Mouse (Mus musculus) adrenal gland, adult 18-20 months (tissue): ENCODE measurements at regions not wholly inside any gene's neighbourhood (a gene's known extent, or its start where the extent isn't known, plus 50 kb on each side); places are given as distances from the start of the nearest gene placed in this dataset.
"Not testable (repeated sequence)": the region's sequence is repeated elsewhere in the genome, so short reads cannot be mapped to it uniquely, and the experiment has no call there.

Source experiments
- DNase-seq, 2 experiments: peaks; one replicate each; pipeline ENCODE4 v3.0.0; 2021 to 2022; ENCODE audit warnings: low spot score in 2 of 2

DNA sequence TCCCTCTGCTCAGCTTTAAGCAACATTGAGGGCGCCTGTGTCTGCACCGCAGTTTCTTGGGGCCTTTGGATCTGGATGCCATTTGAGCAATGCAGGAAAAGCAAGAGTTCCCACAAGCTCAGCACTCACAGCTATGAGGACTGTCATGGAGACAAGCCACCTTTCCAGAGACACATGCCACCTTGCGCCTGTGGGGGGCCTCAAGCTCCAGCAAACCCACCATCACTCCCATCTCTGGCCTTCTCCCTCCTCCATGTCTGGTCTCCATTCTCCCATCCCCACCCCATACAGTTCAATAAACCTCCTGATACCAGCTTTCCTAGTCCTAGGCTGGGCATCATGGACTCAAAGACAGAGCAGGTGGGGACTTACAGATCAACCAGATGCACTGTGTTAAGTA, 97.8 kb downstream of the Wdr11 start:
- DNase-seq, result no peak

DNA sequence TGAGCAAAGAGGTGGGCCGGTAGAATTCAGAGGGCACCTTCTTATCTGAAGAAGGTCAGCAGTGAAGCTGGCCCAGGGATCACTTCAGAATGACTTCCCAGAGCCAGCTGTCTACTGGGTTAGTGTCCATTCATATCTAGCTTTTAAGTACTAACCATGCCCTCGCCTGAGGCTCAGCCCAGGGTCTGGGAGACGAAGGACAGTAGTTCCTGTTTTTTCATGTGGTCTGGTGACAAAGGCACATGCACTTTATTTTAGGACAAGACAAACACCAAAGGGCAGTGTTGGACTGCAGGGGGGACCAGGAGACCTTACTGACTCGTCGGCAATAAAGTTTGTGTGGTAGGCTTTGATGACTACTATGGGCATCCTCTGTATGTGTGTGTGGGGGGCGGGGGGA, 99.2 kb downstream of the Wdr11 start:
- DNase-seq, result no peak

DNA sequence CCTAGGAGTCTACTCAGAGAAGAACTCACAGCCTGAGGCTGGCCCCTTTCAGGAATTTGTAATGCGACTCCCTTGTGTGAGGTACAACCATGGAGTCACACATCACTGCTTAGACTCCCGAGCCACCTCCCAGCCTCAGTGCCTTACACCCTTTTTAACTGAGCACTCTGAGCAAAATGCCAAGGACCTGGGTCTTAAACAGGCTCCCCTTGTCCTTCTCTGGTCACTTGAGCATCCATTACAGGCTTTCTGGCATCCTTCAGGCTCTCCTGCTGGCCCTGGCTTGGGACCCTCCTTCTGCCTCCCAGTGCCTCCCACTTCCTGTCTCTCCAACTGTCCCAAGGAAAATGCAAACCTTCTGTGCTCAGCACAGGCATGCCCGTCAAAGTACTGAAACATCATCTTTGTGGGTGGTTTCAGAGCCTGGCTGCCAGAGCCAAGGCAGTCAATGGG, 100.0 kb downstream of the Wdr11 start:
- DNase-seq, result no peak

DNA sequence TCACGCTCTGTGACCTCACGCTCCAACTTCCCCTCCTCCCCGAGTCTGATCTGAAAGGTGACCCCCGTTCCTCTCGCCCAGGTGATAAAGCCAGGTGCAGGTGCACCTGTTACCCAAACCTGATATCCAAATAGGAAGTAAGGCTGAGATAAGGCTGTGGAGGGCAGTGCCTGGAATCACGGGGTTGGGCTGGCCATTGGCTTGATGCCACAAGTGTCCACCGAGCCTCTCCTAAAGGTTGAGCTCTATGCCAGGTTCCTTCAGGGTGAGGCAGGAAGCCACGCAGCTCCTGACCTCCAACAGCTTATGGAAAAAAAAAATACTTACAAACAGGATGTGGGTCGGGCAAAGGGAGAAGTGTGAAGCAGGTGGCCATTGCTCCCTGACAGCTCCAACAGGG, 102.0 kb downstream of the Wdr11 start:
- DNase-seq, result no peak

DNA sequence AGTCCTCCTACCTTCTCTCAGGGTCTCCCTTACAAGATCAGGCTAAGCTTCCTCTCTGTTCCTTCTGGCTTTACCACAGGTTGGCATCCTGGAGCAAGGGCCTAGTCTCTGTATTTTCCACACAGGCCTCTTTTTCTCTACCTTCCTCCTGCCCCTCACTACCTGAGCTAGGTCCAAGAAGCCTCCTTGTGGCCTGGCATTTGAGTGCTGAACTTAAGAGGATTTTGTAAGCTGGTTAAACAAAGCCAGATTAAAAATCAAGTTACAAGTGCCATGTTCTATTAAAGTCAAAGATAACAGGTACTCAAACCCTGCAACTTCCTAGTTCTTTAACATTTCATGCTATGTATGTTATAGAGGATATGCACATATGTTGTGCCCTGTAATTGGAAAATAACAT, 102.5 kb downstream of the Wdr11 start:
- no peak for DNase-seq

DNA sequence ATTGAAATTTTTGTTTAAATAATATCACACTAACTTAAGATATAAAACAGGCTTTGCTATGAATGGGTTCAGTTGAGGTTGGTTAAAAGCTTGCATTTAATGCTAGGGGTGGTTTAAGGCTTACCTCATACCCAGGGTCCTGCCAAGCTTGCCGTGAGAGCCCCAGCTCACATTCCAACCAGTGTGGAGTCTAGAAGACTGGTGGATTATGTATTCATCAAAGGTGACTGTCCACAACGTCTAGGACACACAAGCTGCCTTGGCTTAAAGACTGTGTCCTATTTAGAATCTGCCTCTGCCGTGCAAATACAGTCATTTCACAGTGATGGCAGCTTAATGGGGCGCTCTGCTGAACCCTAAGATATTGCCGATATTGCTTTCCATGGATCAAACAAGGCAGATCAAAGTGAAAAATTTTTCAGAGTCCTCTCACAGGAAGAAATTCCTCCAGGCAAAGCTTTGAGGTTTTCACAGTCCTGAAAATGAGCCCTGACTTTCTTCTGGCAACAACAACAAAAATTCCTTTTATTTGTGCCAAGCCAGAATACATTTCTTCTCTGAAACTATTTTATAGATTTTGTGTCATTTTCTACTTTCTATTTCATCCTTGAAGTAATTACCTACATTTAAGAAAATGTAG, 108.4 kb downstream of the Wdr11 start:
- DNase-seq, result no peak

DNA sequence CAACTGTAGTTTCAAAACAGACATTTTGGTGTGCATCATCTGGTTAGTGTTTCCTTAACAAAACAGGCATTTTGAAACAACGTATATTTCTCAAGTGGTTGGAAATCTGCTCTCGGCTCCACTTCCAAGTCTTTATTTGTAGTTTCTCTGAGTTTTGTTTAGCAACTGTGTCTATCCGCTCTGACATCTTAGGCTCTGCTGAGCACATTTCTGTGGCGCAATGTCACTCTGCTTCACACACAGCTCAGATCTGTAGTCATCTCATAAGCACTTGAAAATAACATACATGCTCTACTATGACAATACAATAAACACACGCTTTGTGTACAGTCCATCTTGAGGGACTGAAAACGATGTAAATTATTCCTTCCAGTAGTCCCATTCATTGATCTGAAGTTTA, 135.9 kb downstream of the Wdr11 start:
- no peak for DNase-seq

DNA sequence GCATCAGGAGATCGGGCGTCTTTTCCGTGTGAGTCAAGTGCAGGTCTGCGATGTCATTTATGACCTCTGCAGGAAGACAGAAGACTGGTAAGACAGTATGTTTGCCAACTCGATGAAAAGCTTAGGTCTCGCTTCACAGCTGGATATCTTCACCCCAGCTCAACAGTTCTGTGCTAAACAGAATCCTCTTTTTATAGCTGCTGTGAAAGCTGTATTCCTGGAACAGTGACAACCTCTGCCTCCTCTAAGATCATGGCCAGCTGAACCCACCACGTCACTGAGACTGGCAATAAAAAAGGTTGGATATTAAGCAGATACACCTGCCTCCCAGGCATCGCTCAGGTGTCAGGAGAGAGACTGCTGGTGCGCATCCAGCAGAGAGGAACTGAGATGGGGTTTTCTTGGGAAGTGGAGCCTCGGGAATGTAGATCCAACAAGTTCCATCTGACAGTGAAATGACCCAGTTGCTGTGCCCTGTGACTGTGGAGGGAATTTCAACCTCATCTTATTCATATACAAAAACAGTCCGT, 138.1 kb downstream of the Wdr11 start:
- no peak for DNase-seq

DNA sequence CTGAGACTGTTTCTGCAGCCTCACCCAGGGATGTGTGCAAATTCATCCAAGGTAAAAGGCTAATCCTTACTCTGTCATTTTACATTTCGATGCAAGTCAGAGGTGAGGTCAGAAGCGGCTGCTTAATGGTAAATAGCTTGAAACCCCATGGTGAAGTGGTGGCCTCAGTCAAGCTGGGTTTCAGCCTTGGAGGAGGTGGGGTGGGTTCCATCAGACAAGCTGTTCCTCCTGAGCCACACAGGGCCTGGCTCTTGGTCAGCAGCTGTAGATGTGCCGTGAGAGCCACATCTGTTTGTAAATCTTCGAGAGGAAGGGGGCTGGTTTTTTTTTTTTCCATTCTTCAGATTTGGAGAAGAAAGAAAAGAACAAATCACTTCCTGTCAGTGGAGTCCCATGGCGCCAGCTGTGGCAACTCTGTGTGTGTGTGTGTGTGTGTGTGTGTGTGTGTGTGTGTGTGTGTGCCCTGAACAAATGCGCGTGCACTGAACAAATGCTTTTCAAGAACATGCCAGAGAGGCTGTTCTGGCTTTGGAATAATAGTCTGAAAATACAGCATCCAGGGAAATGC, 139.2 kb downstream of the Wdr11 start:
- no peak for DNase-seq

DNA sequence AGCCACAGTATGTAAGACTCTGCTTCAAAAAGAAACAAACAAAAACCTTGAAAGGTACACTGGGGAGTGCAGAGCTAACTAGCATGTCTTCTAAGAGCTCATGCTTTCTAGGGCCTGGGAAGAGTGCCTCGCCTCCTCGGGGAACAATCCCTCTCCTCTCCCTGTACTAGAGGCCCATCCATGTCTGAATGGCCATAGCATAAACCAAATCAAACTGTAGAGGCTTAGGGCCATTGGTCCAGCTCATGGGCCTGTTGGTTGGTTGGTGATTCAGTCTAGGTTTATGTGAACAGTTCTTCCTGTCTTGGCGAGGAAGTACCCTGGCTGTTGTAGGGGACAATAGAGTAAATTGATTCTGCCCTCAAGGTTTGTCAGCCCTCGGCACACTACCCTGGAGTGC, 151.0 kb downstream of the Wdr11 start:
- DNase-seq, result no peak

DNA sequence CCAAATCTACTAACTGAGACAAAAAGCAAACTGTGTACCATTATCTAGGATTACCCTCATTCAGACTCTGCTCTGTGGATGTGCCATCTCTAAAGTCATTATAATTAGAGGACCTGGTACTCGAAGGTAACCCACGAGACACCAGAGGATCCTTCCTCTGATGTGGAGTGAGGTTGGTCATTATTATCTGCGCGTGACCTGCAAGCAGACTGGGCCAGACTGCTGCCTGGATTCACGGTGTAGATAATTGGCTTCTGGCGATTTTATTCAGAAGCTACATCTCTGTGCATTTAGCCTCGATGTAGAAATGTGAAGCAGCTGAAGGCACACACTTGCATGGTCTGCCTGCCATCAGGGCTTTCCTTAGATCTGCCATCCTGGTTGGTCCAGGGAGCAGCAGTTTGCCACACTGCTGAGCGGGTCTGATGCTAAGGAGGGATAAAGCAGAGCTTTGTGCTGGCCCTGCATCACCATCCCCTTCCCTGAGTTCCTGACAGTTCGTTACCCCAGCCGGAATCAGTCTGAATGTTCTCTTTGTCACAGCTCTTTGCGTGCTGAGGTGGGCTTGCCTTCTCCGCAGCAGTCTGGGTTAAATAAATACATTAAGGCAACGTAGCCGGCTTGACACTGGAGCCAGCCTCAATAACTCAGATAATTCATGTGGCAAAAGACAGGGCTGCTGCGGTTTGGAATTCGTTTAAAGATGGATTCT, 152.4 kb downstream of the Wdr11 start:
- DNase-seq, result no peak

DNA sequence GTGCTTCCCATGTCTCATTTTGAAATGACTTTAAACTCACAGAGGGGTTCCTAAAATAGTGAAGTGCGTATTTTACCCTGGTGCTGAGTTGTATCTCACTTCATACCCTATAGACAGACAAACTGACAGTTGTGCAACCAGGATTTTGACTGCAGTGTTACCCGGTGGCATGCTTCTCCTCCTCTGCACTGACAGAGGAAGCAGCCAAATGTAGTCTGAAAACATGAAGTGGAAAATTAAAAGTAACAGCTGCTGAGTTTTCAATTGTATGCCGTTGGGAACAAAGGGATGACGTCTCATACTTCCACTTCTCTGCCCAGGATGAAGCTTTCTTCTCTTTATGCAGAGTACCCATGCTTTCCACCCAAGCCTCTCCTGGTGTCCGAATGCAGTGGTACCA, 155.0 kb downstream of the Wdr11 start:
- DNase-seq, result no peak

DNA sequence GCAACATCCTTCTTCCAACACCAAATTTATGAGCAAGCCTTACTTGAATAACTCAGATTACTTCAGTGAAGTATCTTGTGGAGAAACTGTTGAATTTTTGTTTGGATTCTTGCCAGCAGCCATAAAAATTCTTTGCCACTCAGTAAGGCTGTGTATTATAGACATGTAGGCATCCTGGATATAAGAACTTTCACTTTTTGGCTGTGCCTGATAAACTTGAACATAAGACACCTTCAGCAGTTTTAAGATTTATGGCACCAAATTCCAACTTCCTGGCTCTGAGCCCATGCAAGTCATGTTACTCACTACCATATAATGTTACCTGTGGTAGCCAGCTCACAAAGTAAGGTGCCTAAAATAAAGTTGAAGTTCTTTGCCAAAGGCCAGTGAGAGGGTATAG, 159.3 kb downstream of the Wdr11 start:
- DNase-seq, result no peak

DNA sequence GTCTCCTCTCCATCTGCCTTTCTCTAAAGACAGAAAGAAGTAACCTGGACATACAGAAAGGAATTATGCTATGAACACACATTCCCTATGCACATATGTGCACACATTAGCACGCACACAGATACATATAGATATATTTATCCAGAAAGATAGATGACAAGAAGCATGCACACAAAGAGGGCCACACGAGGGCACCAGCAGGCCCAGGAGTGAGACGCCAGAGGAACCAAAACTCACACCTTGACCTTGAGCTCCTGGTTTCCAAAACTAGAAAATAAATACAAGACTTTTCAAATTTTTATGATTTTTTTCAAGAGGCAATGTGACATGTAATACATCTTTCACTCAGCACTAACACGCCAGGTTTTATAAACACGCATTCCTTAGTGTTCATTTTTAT, 163.1 kb downstream of the Wdr11 start:
- DNase-seq, result no peak

DNA sequence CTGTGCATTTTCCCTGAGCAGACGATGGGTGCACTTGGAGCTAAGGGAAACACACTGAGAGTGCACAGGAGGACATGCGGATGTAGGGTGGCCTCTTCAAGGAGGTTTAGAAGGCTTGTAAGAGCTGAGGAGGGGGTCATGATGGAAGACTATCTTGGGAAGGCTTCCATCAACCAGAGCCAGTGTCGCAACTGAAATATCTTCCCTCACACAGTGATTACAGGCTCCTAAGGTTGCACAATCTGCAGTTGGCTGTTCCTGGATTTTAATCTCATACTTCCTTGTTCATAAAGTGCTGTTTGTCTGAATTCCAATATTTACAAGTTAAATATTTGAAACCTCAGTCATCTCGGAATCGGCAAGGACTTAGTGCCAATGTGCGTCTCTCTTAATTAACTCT, 164.5 kb downstream of the Wdr11 start:
- no peak for DNase-seq

DNA sequence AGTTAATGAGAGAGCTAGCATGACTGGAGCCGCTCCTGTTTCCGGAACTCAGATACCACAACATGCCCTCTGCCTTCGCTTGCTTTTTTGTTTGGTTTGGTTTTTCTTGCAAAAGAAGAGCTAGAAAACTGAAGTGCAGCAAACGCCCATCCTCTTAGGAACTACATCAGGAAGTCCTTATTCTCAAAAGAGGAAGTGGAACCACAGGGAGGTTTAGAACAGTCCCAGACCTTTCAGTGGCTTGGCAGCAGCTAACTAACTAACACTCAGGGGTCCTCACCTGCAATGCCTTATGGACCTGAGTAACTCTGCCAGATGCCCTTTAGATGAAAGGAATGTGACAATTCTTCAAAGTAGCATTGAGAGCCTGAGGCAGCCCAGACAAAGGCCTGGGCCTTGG, 168.2 kb downstream of the Wdr11 start:
- DNase-seq, result no peak

DNA sequence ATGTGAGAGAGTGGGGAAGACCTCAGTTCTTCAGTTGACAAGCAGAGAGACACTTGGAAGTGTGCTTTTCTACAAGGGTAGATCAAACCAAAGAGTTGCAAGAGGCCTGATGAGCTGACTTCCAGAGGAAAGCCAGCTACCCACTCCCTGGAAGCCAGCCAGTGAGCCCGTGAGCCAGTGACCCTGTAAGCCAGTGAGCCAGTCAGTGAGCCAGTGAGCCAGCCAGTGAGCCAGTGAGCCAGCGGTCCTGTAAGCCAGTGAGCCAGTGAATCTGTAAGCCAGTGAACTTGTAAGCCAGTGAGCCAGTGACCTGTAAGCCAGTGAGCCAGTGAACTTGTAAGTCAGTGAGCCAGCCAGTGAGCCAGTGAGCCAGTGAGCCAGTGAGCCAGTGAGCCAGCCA, 168.7 kb downstream of the Wdr11 start:
- DNase-seq, result no peak

DNA sequence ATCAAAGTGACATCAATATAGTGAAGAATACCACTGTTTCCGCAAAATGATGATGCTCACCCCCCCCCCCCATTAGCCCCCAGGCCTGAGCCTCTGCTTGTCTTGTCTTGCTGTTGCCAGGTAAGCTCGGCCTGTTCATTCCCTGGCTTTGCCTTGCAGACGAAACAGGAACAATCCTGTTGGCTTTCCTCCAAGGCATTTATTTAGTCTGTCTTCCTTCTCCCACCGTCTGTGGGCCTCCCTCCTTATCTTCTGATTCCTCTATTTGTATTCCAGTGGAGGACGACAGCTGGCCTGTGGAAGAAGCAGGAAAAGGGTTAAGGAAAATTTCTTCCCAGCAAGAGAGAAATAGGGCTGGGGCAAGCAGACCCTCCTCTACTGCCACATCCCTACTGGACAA, 172.1 kb downstream of the Wdr11 start:
- no peak for DNase-seq

DNA sequence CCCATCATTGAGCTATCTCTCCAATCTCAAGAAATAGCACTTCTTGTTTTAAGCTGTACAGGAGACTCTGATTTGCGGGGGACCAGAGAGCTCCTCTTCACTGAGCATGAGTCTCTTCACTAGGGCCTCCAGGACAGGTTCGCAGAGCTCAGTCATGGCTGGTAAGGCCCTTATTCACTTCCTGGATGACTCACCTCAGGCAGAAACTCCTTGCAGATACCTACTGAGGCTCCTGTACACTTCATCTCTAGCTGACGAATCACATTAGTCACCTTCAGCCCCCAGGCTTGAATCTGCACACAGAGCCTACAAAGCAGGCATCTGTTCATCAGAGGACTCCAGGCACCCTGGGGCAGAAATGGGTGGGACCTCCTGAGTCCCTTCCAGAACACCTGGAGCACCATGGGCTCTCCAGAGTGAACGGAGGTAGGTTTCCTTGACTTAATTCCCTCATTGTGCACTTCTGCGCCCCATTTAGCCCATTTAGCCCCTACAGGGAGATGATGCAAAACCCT, 172.8 kb downstream of the Wdr11 start:
- DNase-seq, result no peak

DNA sequence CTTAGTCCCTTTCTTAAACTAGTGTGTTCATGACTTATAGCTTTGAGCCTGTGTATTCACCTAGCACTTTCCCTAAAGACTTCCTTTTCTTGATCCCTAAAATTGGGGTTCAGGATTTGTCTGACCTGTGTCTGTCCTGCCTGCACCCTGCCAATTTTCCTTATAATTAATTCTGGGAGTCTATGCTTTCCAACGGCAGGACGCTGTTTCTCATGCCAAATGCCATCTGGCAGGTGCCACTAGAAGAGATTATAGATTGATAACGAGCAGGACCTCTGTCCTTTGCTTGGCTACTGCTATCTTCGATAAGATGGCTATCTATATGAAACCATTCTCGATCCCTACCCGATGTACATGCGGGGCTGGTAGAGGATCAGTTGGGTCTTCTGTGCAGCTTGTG, 174.0 kb downstream of the Wdr11 start:
- no peak for DNase-seq

DNA sequence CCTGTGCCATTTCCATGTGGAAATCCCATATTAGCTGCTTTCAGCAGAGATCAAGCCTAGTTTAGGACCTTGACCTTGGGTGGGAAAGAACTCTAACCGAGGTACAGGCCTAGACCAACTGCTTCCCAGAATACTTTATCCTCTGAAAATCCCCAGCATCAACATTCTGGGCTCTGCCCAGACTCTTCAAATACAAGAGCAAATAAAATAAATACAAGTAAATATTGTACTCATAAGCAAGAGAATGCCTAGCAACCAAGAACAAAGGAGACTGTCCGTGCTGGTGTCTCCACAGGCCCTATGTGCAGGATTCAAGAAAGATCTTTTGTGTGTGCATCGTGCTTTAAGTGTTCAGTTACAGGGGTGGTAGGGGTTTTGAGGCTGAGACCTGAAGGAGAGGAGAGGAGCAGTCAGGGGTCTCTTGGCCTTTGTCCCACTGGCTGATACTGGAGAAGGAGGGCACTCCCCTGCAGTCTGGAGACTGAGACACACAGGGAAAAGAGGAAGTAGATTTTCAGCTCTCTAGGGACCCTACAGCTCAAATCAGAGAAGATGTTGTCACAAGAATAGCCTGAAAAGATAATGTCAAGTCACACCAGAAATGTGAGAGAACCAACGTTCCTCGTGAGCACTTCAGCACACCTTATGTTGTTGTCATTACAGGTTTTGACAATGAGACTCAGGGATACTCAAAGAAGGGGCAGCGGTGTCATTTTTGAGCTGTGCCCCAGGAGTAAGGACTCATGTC, 174.6 kb downstream of the Wdr11 start:
- no peak for DNase-seq

DNA sequence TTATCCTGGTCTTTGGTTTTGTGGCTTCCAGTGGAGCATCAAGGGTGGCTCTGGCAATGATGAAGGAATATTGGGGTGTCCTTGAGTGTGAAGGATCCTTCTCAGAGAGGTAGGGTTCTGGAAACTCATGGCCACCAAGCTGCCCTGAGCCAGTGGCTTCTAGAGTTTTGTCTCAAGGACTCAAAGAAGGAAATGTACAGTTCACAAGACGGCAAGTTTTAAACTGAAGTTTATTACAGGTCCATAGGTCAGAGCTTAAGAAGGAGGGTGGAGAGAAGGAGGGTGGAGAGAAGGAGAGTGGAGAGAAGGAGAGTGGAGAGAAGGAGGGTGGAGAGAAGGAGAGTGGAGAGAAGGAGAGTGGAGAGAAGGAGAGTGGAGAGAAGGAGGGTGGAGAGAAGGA, 178.0 kb downstream of the Wdr11 start:
- DNase-seq, result not testable (repeated sequence)
